Mouse (Mus musculus): ENCODE measurements around the gene Zfp553. TPM values are rescaled to one million over a fixed set of nuclear protein-coding genes. Genes with fewer than 3 reads are reported as not detected.

Gene Zfp553
- polyA plus RNA-seq, 1 experiment from 2014 or later: 25.3 TPM

DNA sequence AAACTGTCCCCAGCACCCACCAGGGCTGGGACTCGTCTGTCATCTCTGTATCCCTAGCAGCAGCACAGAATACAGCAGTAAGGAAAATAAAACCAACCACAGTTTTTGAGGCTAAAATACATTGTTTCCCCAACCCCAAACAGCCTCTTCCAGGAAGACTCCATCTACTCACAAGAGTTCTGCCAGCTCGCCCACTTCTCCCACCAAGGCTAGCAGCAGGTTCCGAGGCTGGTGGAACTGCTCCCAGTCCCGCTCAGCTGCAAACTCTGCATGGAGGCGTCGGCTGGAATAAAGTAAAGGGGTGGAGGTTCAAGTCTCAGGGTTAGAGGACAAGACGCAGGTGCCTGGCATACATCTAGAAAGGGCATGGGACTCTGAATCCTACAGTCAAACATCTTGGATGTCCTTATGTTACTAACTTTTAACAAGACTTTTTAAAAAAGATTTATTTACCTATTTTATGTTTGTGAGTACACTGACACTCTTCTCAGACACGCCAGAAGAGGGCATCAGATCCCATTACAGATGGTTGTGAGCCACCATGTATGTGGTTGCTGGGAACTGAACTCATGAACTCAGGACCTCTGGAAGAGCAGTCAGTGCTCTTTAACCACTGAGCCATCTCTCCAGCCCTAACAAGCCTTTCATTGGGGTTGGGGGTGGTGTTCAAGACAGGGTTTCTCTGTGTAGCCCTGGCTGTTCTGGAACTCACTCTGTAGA is 26.5 kb downstream of the Zfp553 start:
- Histone ChIP-seq H3K27me3 (replicated peaks) (no peaks in the 10 kb centered on the region), H3K9ac (peak overlapping the region; percentile 76; the same call in 1 of the 2 replicates)
- WGBS: 77% methylated on average over 8 of the region's 8 CpGs

DNA sequence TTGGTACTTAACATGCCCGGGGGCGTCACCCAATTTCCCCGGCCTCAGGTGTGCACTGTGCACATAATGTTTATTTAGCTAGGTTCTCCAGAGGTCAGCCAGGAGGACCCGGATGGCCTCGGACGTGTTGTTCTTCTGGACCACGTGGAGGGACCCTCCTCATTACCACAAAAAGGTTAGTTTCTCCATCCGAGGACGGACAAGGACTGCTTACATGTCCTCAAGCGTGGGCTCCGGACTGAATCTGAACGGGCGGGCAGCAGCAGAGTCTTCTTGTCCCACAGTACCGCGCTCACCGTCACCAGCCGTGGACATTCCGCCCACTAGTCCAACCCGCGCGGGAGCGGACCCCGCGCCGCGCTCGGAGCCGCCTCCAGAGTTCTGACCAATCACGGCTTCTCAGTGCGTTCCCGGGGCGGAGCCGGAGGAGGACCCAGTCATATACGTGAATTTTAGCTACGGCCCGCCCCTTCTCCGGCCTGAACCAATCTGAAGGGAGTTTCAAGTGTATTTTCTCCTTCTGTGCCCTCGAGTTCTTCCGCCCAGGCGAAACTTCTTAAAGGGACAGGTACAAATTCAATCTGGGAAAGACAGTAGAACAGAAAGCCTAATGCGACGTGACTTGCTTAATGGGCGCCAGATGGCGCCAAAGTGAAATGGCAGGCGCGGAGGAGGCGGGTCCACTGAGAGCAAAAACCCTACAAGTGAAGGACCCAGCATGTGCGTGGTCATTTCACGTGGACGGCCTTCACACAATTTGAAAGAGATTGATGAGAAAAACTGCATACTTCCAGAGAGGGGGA is 27.6 kb downstream of the Zfp553 start, which contains the start of gene Dctpp1:
TSS of gene Dctpp1 (minus strand) at position 401 of the 803 bp plus-strand sequence.
- Histone ChIP-seq H3K4me1 (replicated peaks) (peaks cover 18% of the 10 kb centered on the region; the same call in 1 of the 2 replicates), H3K27me3 (replicated peaks) (no peaks in the 10 kb centered on the region), H3K27ac (ENCODE audit: poor library complexity, severe bottlenecking) (no peak within 1 kb of the TSS), H3K4me3 (peak within 1 kb of the TSS; percentile 70), H3K9ac (peak within 1 kb of the TSS; percentile 76), H3K36me3 (peaks cover 15% of the 10 kb centered on the region), H3K9me3 (replicated peaks) (no peaks in the 10 kb centered on the region), H3K4me2 (peak within 1 kb of the TSS; percentile 86)
- peak; percentile 98 for ATAC-seq (ENCODE audit: insufficient number of reproducible peaks, low FRiP score)
- WGBS: under 1% methylated on average over 50 of the region's 50 CpGs

More for the DNA sequence above, 26.5 kb downstream of the Zfp553 start:
- Histone ChIP-seq H3K4me3 (peak overlapping the region; percentile 70), H3K4me2 (peak overlapping the region; percentile 86), H3K27ac (ENCODE audit: poor library complexity, severe bottlenecking) (no peak overlapping the region), H3K4me1 (replicated peaks) (peaks cover 26% of the 10 kb centered on the region), H3K9me3 (replicated peaks) (no peaks in the 10 kb centered on the region), H3K36me3 (peaks cover 15% of the 10 kb centered on the region)
- no peak for ATAC-seq (ENCODE audit: insufficient number of reproducible peaks, low FRiP score)

DNA sequence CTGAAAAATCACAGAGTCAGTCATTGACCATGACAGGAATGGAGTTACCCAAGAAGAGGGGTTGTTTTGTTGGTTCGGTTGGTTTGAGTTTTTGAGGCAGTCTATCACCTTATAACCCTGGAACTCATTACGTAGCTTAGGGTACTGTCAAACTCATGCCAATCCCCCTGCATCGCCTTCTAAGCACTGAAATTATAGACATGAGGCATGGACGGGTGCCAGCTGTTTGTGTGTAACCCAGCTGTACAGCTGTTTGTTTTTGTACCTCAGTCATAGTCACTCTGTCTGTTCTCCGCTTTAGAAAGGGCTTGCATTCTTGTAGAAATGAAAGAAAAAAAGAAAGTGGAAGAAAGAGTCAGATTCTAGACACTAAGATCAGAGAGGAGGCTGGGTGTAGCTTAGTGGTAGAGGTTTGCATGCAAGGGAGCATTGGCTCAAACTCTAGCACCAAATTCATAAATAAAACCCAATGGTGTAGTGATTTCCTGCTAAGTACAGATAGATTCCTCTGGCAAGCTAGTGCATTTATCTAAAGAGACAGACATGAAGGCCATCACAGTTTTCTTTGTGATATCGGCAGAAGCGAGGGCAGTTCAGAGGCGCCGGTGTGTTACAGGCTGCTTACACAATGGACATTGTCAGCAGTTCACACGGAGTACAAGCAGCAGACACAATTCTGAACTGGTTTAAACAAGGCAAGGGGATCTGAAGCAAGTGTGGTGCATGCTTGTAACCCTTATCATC is 29.5 kb downstream of the Zfp553 start:
- H3K27me3 ChIP-seq (replicated peaks): no peaks in the 10 kb centered on the region
- 70% methylated on average over 10 of the region's 10 CpGs for WGBS
- H3K36me3 ChIP-seq: peaks cover 3% of the 10 kb centered on the region
- no peak overlapping the region for H3K27ac ChIP-seq (ENCODE audit: poor library complexity, severe bottlenecking)
- no peaks in the 10 kb centered on the region for H3K9me3 ChIP-seq (replicated peaks)
- peaks cover 18% of the 10 kb centered on the region; the same call in 1 of the 2 replicates for H3K4me1 ChIP-seq (replicated peaks)
- no peak overlapping the region for H3K4me2 ChIP-seq
- H3K9ac ChIP-seq: no peak overlapping the region
- no peak overlapping the region for H3K4me3 ChIP-seq
- ATAC-seq (ENCODE audit: insufficient number of reproducible peaks, low FRiP score): no peak

DNA sequence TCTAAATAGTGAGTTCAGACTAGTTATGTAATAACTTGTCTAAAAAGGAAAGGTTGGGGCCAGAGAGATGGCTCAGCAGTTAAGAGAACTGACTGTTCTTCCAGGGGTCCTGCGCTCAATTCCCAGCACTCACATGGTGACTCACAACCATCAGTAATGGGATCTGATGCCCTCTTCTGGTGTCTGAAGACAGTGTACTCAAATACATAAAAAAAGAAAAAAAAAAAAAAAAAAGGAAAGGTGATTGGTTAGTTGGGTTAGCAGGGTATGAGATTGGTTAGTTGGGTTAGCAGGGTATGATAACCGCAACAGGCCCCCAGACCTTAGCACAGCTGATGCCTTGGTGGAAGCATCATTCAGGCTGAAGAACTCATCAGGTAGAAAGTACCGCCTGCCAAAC is 30.7 kb downstream of the Zfp553 start:
- H3K9ac ChIP-seq: no peak overlapping the region
- H3K4me2 ChIP-seq: no peak overlapping the region
- H3K27ac ChIP-seq (ENCODE audit: poor library complexity, severe bottlenecking): no peak overlapping the region
- H3K27me3 ChIP-seq (replicated peaks): no peaks in the 10 kb centered on the region
- H3K4me3 ChIP-seq: no peak overlapping the region
- peaks cover 18% of the 10 kb centered on the region; the same call in 1 of the 2 replicates for H3K4me1 ChIP-seq (replicated peaks)
- H3K36me3 ChIP-seq: no peaks in the 10 kb centered on the region; the same call in 1 of the 2 replicates
- ATAC-seq (ENCODE audit: insufficient number of reproducible peaks, low FRiP score): no peak
- no peaks in the 10 kb centered on the region; the same call in 1 of the 2 replicates for H3K9me3 ChIP-seq (replicated peaks)
- 86% methylated on average over 3 of the region's 3 CpGs for WGBS

DNA sequence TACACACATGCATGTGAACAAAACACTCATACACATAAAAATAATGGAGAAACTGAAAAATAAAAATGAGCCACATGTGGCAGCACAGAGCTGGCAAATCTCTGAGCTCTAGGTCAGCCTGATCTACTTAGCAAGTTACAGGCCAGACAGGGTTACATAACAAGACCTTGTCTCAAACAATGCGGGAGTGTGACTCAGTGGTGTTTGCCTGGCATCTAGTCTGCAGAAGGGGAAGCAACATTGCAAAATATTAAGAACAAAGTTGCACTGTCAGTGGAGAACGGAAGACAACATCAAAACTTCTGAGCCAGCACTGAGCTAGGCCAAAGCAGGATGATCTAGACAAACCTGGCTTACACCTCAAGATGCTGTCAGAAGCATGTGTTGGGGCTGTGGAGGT is 37.4 kb downstream of the Zfp553 start:
- 89% methylated on average over 2 of the region's 2 CpGs for WGBS
- Histone ChIP-seq H3K4me3 (no peak overlapping the region), H3K27me3 (replicated peaks) (no peaks in the 10 kb centered on the region), H3K36me3 (peaks cover 30% of the 10 kb centered on the region), H3K9me3 (replicated peaks) (peaks cover 3% of the 10 kb centered on the region; the same call in 1 of the 2 replicates), H3K4me2 (no peak overlapping the region), H3K4me1 (replicated peaks) (peaks cover 12% of the 10 kb centered on the region), H3K9ac (no peak overlapping the region), H3K27ac (ENCODE audit: poor library complexity, severe bottlenecking) (no peak overlapping the region)
- no peak for ATAC-seq (ENCODE audit: insufficient number of reproducible peaks, low FRiP score)

DNA sequence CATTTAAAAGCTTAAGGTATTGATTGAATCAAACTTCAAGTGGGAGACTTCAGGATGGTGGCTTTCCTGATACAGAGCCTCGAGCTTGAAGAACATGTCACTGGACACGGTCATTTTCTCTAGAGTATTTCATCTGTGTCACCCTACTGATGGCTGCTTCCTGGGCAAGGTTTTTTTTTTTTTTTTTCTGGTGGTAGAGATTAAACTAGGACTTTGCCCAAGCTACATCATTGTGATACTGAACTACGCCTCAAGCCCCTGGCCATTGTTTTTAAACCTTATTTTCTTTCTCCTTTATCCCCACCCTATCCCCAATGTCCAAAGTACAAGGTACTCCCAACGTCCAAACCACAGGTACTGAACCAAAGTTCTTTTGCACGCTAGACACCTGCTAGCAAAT is 37.8 kb downstream of the Zfp553 start:
- H3K4me2 ChIP-seq: no peak overlapping the region
- no peak for ATAC-seq (ENCODE audit: insufficient number of reproducible peaks, low FRiP score)
- 81% methylated on average over 5 of the region's 5 CpGs for WGBS

DNA sequence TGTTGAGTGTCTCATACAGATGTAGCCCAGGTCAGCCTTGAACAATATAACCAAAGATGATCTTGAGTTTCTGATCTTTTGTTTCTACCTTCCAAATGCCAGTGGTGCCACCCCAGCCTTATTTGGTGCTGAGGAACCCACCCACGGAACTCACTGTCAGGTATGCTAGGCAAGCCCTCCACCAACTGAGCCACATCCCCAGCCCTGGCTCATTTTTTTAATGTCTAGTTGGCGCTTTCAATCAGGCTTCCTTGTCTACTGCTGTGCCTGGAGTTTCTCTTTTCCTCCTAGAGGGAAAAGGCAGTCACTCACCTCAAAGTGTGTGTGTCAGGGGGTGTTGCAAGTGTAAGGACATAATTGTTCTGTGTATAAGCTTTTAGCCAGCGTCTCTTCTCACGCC is 38.2 kb downstream of the Zfp553 start:
- no peak overlapping the region for H3K4me2 ChIP-seq
- no peak overlapping the region for H3K9ac ChIP-seq
- peaks cover 3% of the 10 kb centered on the region; the same call in 1 of the 2 replicates for H3K9me3 ChIP-seq (replicated peaks)
- no peak overlapping the region for H3K27ac ChIP-seq (ENCODE audit: poor library complexity, severe bottlenecking)
- H3K36me3 ChIP-seq: peaks cover 30% of the 10 kb centered on the region
- WGBS: 94% methylated on average over 4 of the region's 4 CpGs
- no peak for ATAC-seq (ENCODE audit: insufficient number of reproducible peaks, low FRiP score)
- no peak overlapping the region for H3K4me3 ChIP-seq
- no peaks in the 10 kb centered on the region for H3K27me3 ChIP-seq (replicated peaks)
- peaks cover 12% of the 10 kb centered on the region for H3K4me1 ChIP-seq (replicated peaks)

More for the DNA sequence above, 37.8 kb downstream of the Zfp553 start:
- H3K27ac ChIP-seq (ENCODE audit: poor library complexity, severe bottlenecking): no peak overlapping the region
- H3K9me3 ChIP-seq (replicated peaks): peaks cover 3% of the 10 kb centered on the region; the same call in 1 of the 2 replicates
- no peak overlapping the region for H3K4me3 ChIP-seq
- peaks cover 12% of the 10 kb centered on the region for H3K4me1 ChIP-seq (replicated peaks)
- H3K9ac ChIP-seq: no peak overlapping the region
- H3K36me3 ChIP-seq: peaks cover 30% of the 10 kb centered on the region
- no peaks in the 10 kb centered on the region for H3K27me3 ChIP-seq (replicated peaks)

DNA sequence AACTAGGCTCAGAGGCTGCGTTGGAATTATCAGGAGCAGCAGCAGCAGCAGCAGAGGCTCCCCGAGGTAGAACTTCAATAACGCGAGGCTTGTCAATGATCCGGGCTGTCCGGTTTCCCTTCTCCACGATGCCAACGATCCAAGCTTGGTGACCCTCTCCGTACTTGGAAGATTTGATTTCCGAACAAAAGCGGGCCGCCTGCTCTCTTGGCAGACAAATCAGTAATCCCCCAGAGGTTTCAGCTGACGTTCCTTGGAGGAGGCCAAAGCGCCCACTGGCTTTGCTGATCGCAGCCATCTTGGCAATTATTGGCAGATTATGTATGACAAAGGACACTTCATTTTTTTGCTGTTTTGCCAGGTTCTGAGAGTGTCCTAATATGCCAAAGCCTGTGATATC is 39.7 kb downstream of the Zfp553 start:
- H3K4me2 ChIP-seq: peak overlapping the region; percentile 74
- H3K9ac ChIP-seq: no peak overlapping the region
- no peak for ATAC-seq (ENCODE audit: insufficient number of reproducible peaks, low FRiP score)
- H3K27ac ChIP-seq (ENCODE audit: poor library complexity, severe bottlenecking): no peak overlapping the region
- H3K4me1 ChIP-seq (replicated peaks): peaks cover 12% of the 10 kb centered on the region
- H3K4me3 ChIP-seq: peak overlapping the region; percentile 79
- peaks cover 3% of the 10 kb centered on the region; the same call in 1 of the 2 replicates for H3K9me3 ChIP-seq (replicated peaks)
- H3K36me3 ChIP-seq: peaks cover 30% of the 10 kb centered on the region
- no peaks in the 10 kb centered on the region for H3K27me3 ChIP-seq (replicated peaks)
- 95% methylated on average over 15 of the region's 15 CpGs for WGBS

- Histone ChIP-seq H3K4me2 (peak overlapping the region; percentile 74), H3K36me3 (peaks cover 30% of the 10 kb centered on the region), H3K4me3 (peak overlapping the region; percentile 79), H3K9ac (peak overlapping the region; percentile 92), H3K9me3 (replicated peaks) (peaks cover 3% of the 10 kb centered on the region; the same call in 1 of the 2 replicates), H3K4me1 (replicated peaks) (peaks cover 12% of the 10 kb centered on the region), H3K27me3 (replicated peaks) (no peaks in the 10 kb centered on the region), H3K27ac (ENCODE audit: poor library complexity, severe bottlenecking) (peak overlapping the region; percentile 74)
- WGBS: 11% methylated on average over 50 of the region's 50 CpGs
- ATAC-seq (ENCODE audit: insufficient number of reproducible peaks, low FRiP score): peak; percentile 75
These were observed 40.5 kb downstream of the Zfp553 start for GRCm38 (mm10) chr7:127273118-127273923.

All from heart, embryonic 12.5 days (tissue).